Mouse (Mus musculus): ENCODE measurements around the gene Sgce.
"Not testable (repeated sequence)": the region's sequence is repeated elsewhere in the genome, so short reads cannot be mapped to it uniquely, and the experiment has no call there.

The Sgce gene

DNA sequence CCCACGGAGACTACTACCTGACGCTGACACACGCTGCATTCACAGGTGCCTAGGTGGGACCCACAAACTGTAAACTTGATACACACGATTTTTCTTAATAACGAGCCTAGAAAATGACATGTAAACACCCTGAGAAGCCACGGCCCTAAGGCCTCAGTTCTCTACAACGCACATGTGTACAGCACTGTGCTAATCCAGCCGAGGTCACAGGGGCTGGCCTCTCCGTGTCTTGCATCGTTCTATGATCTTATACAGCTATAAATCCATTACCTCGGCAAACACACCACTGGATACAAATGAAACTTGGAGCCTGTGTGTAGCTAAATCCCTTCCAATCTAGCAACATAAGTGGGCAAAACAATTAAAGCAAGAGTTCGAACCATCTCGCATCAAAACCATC is 24.3 kb downstream of the Sgce start:
- DNase-seq (ENCODE audit: low spot score): no peak

DNA sequence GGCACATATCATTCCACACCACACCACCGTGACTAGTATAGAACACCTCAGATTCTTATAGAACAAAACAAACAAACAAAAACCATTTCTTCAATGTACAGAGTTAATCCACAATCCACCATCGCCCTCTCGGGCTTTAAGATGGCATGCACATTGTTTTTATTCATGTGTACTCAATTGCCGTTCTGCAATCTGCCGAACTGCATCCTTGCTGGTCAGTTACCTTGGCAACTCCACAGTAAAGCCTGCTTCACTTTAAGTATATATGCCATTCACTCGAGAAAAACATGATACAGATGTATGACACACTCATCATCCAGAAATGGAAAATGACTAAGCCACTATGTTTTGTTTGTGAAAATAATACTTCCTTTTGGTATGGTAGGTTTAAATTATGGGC is 24.9 kb downstream of the Sgce start:
- no peak for DNase-seq (ENCODE audit: low spot score)

DNA sequence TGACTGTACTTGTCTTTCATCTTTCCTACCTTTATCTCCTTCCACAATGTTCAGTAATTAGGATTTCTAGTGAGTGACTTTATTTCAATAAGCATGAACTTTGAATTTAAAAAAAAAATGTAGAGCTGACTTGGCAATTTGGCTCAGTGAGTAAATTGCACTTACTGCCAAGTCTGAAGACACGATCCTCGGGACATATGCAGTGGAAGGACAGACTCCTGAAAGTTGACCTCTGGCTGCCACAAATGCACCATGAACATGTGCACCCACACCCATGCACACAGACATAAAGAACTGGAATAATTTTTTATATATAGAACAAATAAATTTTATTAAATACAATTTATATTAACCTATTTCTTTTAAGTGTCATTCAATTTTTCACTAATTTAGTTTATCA is 29.7 kb downstream of the Sgce start:
- DNase-seq (ENCODE audit: low spot score): no peak

DNA sequence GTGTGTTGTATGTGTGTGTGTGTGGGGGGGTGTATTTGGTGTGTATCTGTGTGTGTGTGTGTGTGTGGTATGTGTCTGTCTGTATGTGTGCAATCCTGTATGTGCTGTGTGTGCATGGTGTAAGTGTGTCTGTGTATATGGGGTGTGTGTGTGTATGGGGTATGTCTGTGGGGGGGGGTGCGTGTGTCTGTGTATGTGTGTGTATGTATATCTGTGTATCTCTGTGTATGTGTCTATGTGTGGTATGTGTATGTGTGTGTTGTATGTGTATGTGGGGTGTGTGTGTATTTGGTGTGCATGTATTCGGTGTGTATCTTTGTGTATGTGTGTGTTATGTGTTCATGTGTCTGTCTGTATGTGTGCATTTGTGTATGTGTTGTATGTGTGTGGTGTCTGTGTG is 30.8 kb downstream of the Sgce start:
- no peak for DNase-seq (ENCODE audit: low spot score)

DNA sequence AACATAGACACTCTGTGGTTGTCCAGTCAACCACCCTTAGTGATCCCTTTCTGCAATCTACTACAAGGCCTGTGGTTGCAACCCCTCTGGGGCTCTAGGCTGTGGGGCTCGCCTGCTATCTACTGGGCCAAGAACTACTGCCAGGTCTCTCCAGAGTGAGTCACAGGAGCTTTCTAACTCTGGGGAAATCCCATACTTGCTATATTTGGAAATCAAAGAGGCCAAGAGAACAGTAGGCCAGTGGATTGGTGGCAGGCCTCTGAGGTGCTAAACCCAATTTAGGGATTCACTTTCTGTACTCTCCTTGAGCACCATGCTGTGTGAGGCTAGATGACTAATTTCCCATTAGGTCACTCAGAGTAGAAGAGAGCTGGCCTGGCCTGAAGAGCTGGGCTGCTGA is 38.0 kb downstream of the Sgce start:
- no peak for DNase-seq (ENCODE audit: low spot score)

DNA sequence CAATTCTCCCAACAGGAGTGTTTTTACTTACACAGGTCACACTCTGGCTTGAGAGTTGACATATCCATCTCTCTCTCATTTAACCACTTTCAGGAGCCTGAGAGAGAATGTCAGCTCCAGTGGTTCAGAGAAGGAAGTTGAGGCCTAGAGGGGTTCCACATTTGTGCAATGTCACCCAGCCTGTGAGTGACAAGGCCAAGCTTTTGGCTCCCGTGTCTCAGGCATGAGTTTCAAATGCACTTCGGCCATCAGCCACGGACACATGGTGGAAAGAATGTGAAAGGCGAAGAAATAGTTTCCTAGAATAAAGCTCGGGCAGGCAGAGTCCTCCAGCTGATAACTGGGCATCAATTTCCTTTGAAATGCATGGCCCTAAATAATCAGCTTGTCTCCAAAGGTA is 40.6 kb downstream of the Sgce start:
- no peak for DNase-seq (ENCODE audit: low spot score)

DNA sequence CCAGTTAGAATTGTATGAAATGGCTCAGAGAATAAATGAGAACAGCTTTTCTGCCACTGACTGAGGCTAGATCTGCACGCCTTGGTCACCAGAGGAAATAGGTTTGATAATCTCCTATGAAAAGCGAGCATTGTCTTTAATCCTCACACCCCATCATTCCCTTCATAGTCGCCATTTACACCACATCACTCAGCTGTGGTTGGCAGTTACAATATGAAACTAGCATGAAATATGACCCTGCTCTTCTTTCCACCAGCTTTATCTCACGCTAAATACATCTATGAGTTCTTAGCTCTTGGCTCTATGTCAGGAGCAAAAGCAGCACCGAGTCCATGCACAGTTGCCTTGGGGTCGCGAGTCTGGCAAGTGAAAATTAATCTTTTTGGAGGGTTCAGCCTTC is 43.1 kb downstream of the Sgce start:
- DNase-seq (ENCODE audit: low spot score): no peak

DNA sequence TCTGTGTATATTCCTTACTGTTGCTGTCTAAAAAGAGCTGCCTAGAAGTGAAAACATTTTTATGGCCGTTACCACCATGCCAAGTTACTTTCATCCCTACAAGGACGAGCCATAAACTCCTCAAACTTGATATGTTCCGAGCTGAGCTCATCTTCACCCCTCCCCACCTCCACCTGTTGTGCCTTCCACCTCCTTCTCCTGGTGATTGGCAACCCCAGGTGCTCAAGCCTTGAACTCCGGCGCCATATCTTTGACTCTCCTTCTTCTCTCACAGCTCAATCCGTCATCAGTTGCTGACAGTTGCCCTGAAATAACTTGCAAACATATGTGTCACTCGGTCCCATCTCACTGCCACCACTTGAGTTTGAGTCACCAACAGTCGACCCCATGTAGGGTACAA is 45.4 kb downstream of the Sgce start:
- DNase-seq (ENCODE audit: low spot score): no peak

DNA sequence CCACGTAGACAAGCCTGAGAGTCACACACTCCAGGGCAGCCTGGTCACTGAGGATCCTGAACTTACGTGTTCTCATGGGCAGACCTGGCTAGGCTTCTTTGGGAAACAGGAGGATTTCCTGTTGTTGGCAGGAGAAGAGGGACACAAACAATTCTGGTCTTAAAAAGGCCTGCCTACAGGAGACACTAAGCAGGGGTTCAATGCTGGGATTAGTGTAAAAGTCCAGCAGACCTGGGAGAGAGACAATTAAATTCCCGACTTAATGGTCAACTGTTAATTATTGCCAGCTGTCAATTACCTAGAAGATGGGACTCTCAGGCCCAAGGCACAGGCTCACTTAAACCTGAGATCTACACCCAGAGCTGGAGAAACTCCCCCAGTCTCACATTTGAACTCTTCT is 51.2 kb downstream of the Sgce start:
- no peak for DNase-seq (ENCODE audit: low spot score)

DNA sequence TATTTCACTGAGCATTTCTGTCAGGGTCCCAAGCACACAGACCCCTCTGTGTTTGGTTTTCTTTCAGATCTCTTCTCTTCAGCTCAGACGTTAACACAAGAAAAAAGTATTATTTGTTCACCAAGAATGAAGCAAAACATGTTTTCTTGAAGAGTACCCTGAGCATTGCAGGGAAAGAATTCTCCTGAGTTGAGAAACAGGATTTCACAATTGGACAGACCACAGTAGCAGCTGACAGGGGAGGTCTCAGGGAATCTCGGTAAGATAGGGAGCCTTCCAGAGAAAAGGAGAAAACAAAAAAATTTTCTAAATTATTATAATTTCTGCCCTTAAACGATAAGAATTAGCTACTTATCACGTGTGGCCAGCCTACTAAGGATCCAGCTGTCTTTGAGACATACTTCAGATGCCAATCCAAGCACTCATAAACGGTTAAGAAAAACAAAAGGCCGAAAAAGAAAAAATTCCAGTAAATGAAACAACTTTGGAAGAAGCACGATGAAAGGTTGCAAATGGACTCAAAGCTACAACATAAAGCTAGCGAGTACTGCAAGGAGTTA is 52.3 kb downstream of the Sgce start:
- DNase-seq (ENCODE audit: low spot score): no peak

DNA sequence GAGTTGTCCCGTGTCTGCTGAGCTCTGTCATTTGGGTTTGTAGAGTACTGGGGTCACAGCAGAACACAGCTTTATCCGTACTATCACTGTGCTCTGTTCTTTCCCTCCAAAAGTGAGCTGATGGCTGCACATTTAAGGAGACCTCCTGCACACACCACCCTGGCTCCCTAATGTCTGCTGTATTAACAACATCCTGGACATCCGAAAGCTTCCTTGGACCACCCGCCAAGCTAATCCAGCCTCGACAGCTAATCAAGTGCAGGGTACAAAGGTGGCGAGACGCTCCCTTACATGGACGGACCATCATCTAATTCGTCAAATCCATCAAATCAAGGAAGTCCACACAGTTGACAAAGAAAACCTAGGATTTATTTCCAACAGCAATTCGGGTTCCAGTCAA is 53.5 kb downstream of the Sgce start:
- DNase-seq (ENCODE audit: low spot score): no peak

DNA sequence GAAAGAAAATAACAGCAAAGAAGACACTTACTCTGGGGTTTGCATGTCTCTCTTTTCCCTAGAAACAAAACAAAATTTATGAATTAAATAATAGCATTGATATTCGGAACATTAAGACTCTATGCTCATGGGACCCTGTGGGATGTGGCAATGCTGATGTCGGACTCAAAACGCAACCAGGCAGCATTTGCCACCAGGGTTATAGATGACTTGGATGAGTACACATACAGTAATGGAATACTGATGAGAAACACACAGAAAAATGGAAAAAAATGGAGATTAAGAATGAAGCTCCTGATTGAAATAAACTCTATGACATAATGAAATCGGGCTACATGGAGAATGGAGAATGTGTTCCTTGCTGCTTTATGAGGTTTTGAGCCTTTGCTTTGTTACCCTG is 56.6 kb downstream of the Sgce start:
- no peak for DNase-seq (ENCODE audit: low spot score)

DNA sequence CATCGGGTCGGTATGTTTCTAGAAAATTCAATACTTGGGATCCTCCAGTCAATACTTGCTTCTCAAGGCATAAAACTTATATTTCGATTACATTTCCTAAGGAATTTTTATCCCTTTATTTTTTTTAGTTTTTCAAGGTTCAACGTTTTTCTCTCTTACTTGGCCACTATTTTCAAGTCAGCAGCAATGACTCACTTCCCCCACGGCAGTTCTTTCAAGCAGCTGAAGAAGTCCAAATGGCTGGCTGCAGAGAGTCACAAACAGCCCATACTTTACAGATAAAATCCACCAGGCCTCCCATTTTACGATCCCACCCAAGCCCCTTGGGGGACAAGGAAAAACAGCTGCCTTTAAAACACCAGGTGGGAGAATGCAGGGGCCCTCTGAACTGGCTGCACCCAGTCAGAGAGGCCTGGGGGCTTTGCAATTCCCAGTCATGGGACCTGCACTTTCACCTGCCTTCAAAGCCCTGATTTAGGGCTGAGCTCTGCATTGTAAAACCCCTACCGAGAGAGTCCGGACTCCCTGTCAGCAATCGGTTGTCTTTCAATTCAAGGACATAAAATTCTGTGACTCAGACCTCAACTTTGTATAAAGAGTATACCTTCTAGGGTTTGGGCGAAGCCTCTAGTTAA is 62.2 kb downstream of the Sgce start:
- DNase-seq (ENCODE audit: low spot score): no peak

DNA sequence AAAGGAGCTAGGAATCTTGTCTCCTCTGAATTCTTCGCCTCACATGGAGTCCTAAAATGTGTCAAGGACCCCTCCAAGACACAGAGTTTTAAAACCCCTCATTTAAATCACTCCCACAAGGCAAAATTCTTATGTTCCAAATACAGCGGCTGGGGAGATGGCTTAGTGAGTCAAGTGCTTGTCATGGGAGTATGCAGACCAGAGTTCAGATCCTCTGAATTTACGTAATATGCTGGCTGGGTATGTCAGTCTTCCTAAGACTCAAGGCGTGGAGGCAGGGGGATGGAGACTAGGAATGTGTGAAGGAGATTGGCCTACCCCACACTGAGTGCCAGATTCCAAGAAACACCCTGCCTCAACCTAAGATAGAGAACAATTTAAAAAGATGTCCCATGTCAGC is 66.4 kb downstream of the Sgce start:
- no peak for DNase-seq (ENCODE audit: low spot score)

DNA sequence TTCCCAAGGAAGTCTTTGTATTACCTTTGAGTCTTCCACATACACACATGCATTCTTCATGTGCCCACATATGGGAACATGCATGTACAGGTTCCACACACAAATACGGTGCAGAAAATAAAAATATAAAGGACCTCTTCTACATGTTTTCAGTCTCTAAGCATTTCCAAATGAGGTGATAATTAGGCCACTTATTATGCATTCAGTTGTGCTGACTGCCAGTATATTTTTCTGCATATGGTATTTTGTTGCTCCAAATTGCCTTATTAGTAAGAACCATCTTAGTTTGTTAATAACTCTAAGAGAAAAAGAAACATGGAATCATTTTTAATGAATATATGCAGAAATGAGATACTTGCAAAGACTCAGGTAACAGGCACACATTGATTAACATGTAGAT is 67.0 kb downstream of the Sgce start:
- no peak for DNase-seq (ENCODE audit: low spot score)

DNA sequence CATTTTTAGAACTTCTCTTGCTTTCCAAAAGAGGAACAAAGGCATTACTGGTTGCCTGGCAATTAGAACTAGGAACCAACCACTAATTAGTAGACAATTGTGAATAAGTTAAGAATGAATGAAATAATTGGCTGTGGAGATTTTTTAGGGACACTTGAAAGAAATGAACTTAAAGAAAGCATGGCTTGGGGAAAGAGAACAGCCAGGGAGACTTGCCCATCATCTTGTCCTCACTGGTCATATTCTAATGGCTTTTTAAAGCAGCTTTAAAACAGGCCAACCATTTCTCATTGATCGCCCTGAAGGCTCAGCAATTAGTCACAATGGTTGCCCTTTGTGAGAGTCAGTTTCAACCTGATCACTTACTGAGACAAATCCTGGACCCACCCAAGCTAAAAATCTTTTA is 69.6 kb downstream of the Sgce start:
- DNase-seq (ENCODE audit: low spot score): no peak

DNA sequence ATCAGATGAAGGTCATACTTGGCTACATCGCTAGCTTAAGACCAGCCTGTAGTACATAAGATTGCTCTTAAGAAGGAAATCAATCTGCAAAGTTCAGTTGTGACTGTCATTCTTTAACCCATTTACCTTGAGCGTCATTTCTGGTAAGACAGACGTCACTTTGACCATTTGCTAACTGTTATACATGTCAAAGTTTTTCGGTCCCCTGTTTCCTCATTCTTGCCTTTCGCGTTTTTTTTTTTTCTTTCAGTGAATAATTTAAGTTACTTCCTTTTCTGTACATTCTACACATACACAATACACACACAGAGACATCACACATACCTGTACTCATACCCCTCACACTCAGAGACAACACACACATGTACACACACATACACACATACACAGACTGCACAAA is 81.9 kb downstream of the Sgce start:
- no peak for DNase-seq (ENCODE audit: low spot score)

DNA sequence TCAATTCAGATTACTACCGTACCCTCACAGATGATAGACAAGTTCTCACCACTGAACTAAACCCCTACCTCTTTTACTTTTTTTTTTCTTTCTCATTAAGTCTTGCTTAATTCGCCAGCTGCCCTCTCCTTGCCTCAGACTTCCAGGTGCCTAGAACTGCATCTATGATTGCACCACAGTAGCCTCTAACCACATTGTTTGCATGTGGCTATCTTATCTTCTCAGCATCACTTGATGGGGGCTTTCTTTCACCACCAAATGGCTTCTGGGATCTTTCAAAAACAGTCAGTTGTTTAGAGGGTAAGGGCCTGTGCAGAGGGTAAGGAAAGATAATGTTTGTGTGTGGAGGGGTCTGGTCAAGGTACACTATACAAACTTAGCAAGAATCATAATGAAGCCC is 82.7 kb downstream of the Sgce start:
- no peak for DNase-seq (ENCODE audit: low spot score)

DNA sequence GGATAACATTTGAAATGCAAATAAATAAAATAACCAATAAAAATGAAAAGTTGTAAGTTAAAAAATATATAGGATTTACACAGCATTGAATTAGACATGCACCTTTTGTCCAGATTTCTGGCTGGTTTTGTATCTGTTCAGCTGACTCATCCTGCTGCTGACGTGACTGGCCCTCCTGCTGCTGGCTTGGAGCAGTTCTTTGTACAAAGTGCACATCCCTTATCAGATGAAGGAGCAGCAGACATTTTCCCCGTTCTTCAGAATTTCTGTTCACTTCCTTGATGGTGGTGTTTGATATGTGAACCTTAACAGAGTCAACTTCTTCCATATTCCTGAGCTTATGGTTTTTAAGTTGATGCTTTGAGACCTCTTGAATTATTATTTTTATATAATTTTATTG is 83.5 kb downstream of the Sgce start:
- DNase-seq (ENCODE audit: low spot score): no peak

DNA sequence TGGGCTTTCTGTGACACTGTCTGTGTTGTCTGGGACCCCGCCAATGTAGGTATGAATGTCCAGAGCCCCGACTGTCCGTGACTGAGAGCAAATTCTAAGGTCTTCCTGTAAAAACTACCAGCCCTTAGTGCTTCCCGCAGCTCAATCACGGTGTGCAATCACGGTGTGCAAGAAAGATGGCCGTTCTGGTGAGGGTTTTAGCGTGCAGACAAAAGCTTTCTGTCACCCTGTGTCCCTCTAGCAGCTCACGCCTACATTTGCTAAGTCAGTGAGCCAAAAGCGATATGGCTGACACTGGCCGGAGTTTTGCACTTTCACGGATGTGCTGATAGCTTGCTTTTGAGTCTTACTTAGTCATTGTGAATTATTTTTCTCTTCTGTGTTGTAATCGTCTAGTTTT is 88.1 kb downstream of the Sgce start:
- no peak for DNase-seq (ENCODE audit: low spot score)

DNA sequence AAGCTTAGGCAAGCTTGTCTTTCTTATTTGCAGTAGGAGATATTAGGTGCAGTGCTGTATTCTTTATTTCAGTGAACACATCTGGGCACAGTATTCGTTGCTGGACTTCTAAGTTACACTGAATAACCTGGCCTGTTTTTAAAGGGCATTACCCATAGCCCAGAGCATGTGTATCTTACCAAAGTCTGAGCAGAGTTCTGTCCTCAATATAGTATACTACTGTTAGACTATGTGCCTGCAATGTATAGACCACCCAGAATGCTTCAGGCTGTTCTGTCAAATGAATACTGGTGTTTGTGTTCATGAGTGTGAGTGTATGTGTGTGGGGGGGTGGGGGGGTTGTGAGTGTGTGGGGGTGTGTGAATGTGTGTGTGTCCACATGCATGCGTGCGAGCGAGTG is 91.1 kb downstream of the Sgce start:
- DNase-seq (ENCODE audit: low spot score): no peak

DNA sequence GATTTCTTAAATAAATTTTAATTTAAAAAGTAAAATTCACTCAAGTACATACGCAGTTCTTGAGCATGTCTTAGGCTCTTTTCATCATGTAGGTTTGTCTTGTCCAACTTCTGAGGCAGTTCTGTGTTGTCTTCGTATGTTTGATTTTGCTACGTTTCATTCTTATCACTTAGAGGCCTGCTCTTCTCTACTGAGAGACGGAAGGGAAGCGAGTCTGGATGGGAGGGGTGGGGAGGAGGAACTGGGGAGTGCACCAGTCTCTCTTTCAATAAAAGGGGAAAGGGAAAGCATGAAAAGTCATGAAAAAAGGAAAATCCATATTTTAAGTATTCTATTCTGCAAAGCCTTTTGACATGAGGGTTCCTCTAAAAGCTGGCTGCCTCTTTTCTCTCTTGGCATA is 91.5 kb downstream of the Sgce start:
- no peak for DNase-seq (ENCODE audit: low spot score)

DNA sequence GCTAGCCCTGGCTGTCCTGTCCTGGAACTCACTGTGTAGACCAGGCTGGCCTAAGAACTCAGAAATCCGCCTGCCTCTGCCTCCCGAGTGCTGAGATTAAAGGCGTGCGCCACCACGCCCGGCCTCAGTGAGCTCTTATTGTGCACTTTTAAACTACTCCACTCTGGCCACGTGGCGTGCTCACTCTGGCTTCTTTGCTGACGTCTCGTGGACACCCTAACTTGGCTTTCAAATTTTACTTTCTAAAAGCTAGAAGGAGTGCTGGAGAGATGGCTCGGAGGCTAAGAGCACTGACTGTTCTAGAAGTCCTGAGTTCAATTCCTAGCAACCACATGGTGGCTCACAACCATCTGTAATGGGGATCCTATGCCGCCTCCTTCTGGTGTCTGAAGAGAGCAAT is 93.3 kb downstream of the Sgce start:
- DNase-seq (ENCODE audit: low spot score): not testable (repeated sequence)

DNA sequence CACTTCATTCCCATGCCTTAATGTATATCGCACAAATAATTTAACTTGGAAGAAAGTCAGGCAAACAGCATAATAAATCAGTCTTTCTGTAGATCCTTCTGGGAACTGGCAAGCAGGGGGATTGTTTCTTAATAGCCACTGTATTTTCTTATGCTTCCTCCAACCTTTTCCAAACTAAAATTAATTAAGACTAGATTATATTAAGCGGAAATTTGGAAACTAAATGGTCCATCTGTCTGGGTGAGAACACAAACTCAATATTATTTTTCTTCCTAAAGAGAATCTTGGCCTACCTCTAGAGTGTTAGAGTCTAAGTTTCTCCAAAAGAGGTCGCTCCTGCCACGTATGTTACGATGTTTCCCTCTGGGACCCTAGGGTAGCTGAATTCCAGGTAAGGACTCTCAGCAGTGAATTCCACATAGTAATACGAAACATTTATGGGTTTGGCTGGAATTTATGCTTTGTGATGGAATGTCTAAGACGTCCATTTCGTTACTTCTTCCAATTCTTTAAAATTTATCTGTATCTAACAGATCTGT is 94.3 kb downstream of the Sgce start:
- no peak for DNase-seq (ENCODE audit: low spot score)
